Mouse (Mus musculus): ENCODE data around the gene Mcm9. TPM values are rescaled to one million over a fixed set of nuclear protein-coding genes. Genes with fewer than 3 reads are reported as not detected.

Gene Mcm9
- polyA plus RNA-seq, 1 experiment = 6.4 TPM

DNA sequence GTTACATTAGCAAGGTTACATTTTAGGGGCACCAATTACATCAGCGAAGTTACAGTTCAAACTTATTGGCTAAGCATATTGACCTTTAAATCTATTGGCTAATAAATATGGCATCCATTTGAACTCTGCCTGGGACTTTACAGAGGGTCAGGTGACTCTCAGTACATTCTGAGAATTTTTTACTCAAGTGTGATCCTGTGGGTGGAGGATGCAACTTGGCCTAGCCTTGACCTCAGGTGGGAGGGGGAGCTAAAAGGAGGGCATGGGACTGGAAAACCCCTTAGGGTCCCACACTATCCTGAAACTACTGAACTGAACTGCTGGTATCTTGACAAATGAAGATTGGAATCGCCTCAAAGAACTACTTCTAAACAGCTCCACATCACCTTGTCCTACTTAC lies 103.9 kb downstream of the Mcm9 start:
- H3K27ac ChIP-seq (ENCODE audit: insufficient read depth, low read length) = no peak overlapping the region
- TF ChIP-seq POLR2A (IDR thresholded peaks at IDR 0.05; ENCODE audit: low read depth, low read length) (no peak), CTCF (IDR thresholded peaks at IDR 0.05; ENCODE audit: borderline replicate concordance, insufficient read depth, low read length) (no peak)
- H3K4me1 ChIP-seq (ENCODE audit: control insufficient read depth, insufficient read depth, low read length) = no peaks in the 10 kb centered on the region
- H3K4me3 ChIP-seq (ENCODE audit: insufficient read depth, low read length) = no peak overlapping the region

- H3K4me1 ChIP-seq (ENCODE audit: control insufficient read depth, insufficient read depth, low read length) = no peaks in the 10 kb centered on the region
- H3K27ac ChIP-seq (ENCODE audit: insufficient read depth, low read length) = no peak overlapping the region
- TF ChIP-seq CTCF (IDR thresholded peaks at IDR 0.05; ENCODE audit: borderline replicate concordance, insufficient read depth, low read length) (no peak), POLR2A (IDR thresholded peaks at IDR 0.05; ENCODE audit: low read depth, low read length) (no peak)
- no peak overlapping the region for H3K4me3 ChIP-seq (ENCODE audit: insufficient read depth, low read length)
Observed at GRCm38 (mm10) chr10:53525265-53525976, 104.8 kb downstream of the Mcm9 start.

DNA sequence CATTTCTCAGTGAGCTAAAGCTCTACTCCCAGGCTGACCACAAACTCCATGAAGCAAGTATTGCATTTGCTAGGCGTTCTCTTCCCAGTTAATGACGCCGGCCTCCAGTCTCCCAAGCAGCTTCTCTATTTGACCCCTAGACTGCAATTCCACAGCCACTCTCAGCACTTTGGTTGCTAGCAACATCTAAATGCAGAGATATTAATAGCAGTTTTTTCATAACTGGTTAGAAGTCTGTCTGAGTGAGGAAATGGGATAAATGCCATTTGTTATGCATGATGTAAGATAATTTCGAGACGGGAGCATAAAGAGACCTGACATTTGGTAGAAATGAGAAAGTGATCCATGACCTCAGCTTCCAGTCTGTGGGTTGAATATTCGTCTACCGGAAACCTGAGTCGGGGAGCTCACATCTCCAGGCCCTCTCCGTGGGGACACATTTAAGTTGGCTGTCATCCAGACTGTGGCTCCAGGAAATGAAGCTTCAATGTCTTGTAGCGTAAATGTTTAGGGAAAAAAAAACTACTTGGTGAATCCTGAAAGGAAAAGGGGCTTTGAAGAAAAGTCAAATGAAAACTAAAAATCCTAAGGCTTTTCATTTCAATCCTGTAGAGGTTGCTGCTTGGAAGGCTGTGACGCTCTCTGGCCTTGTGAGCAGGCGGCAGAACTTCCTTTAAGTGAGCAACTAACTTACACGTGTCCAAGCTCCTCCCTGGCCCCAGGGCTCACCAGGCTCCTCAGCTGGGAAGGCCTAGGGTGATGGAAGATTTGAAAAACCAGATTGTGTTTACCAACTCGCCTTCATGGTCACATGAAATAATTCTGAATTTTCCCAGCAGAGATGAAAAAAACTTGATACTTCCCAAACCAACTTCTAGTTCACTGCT lies 110.9 kb downstream of the Mcm9 start:
- TF ChIP-seq CTCF (IDR thresholded peaks at IDR 0.05; ENCODE audit: borderline replicate concordance, insufficient read depth, low read length) (no peak), POLR2A (IDR thresholded peaks at IDR 0.05; ENCODE audit: low read depth, low read length) (no peak)
- peak overlapping the region; percentile 22 for H3K27ac ChIP-seq (ENCODE audit: insufficient read depth, low read length)
- no peak overlapping the region for H3K4me3 ChIP-seq (ENCODE audit: insufficient read depth, low read length)
- H3K4me1 ChIP-seq (ENCODE audit: control insufficient read depth, insufficient read depth, low read length) = no peaks in the 10 kb centered on the region; the same call in 1 of the 2 replicates

GRCm38 (mm10) chr10:53518599-53518913 lies 111.7 kb downstream of the Mcm9 start:
- peak overlapping the region; percentile 0; the same call in 1 of the 2 replicates for H3K27ac ChIP-seq (ENCODE audit: insufficient read depth, low read length)
- TF ChIP-seq CTCF (IDR thresholded peaks at IDR 0.05; ENCODE audit: borderline replicate concordance, insufficient read depth, low read length) = no peak
- no peak for TF ChIP-seq POLR2A (IDR thresholded peaks at IDR 0.05; ENCODE audit: low read depth, low read length)

DNA sequence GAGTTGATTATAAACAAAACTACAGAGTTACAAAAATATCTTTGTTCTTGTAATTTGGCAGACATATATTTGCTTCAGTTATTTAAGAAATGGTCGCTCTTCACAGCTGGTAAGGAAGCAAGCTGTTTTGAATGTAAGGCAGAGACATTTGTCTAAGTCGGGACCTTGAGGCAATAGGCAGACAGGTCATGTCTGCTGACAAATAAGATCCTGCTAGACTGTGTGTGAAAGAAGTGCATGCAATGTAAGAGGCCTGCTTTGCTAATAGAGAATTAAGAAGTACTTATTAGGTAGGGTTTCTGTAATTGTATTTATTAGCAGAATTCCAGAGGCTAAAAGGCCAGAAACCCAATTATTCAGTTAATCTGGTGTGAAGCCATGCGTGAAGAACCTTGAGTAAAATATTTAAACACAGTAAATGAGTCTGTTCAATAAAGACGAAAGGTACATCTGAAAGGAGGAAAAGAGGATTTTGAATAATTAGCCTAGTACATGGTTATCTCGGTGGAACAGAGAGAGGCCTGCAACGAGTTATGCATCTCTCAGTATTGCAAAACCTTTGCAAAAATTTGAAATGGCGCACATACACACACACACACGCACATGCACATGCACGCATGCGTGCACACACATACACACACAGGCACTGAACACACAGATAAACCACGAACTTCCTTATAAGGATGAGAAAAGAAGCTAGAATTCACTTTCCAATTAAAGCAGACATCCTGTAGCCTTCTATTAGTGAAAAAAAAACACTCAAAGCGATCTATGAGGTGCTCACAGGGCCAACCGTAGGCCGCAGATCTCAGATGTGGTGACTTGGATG lies 112.3 kb downstream of the Mcm9 start:
- Histone ChIP-seq H3K4me3 (ENCODE audit: insufficient read depth, low read length) (no peak overlapping the region), H3K27ac (ENCODE audit: insufficient read depth, low read length) (peak overlapping the region; percentile 0; the same call in 1 of the 2 replicates), H3K4me1 (ENCODE audit: control insufficient read depth, insufficient read depth, low read length) (no peaks in the 10 kb centered on the region; the same call in 1 of the 2 replicates)
- TF ChIP-seq CTCF (IDR thresholded peaks at IDR 0.05; ENCODE audit: borderline replicate concordance, insufficient read depth, low read length) (no peak), POLR2A (IDR thresholded peaks at IDR 0.05; ENCODE audit: low read depth, low read length) (no peak)

More at GRCm38 (mm10) chr10:53518599-53518913, 111.7 kb downstream of the Mcm9 start:
- H3K4me3 ChIP-seq (ENCODE audit: insufficient read depth, low read length) = no peak overlapping the region
- no peaks in the 10 kb centered on the region; the same call in 1 of the 2 replicates for H3K4me1 ChIP-seq (ENCODE audit: control insufficient read depth, insufficient read depth, low read length)

GRCm38 (mm10) chr10:53512491-53512890 lies 117.7 kb downstream of the Mcm9 start:
- TF ChIP-seq CTCF (IDR thresholded peaks at IDR 0.05; ENCODE audit: borderline replicate concordance, insufficient read depth, low read length) (no peak), POLR2A (IDR thresholded peaks at IDR 0.05; ENCODE audit: low read depth, low read length) (no peak)
- no peak overlapping the region for H3K4me3 ChIP-seq (ENCODE audit: insufficient read depth, low read length)
- H3K4me1 ChIP-seq (ENCODE audit: control insufficient read depth, insufficient read depth, low read length) = no peaks in the 10 kb centered on the region
- no peak overlapping the region for H3K27ac ChIP-seq (ENCODE audit: insufficient read depth, low read length)

- Histone ChIP-seq H3K4me1 (ENCODE audit: control insufficient read depth, insufficient read depth, low read length) (no peaks in the 10 kb centered on the region), H3K4me3 (ENCODE audit: insufficient read depth, low read length) (no peak overlapping the region), H3K27ac (ENCODE audit: insufficient read depth, low read length) (no peak overlapping the region)
- TF ChIP-seq POLR2A (IDR thresholded peaks at IDR 0.05; ENCODE audit: low read depth, low read length) = no peak
- no peak for TF ChIP-seq CTCF (IDR thresholded peaks at IDR 0.05; ENCODE audit: borderline replicate concordance, insufficient read depth, low read length)
Observed at GRCm38 (mm10) chr10:53509158-53509773, 121.0 kb downstream of the Mcm9 start.

GRCm38 (mm10) chr10:53508676-53509075 lies 121.6 kb downstream of the Mcm9 start:
- Histone ChIP-seq H3K4me3 (ENCODE audit: insufficient read depth, low read length) (no peak overlapping the region), H3K27ac (ENCODE audit: insufficient read depth, low read length) (no peak overlapping the region), H3K4me1 (ENCODE audit: control insufficient read depth, insufficient read depth, low read length) (no peaks in the 10 kb centered on the region)
- TF ChIP-seq POLR2A (IDR thresholded peaks at IDR 0.05; ENCODE audit: low read depth, low read length) = no peak
- TF ChIP-seq CTCF (IDR thresholded peaks at IDR 0.05; ENCODE audit: borderline replicate concordance, insufficient read depth, low read length) = no peak

GRCm38 (mm10) chr10:53505526-53505925 lies 124.7 kb downstream of the Mcm9 start:
- Histone ChIP-seq H3K27ac (ENCODE audit: insufficient read depth, low read length) (no peak overlapping the region), H3K4me1 (ENCODE audit: control insufficient read depth, insufficient read depth, low read length) (no peaks in the 10 kb centered on the region), H3K4me3 (ENCODE audit: insufficient read depth, low read length) (no peak overlapping the region)
- TF ChIP-seq CTCF (IDR thresholded peaks at IDR 0.05; ENCODE audit: borderline replicate concordance, insufficient read depth, low read length) = no peak
- TF ChIP-seq POLR2A (IDR thresholded peaks at IDR 0.05; ENCODE audit: low read depth, low read length) = no peak
